Mouse (Mus musculus) splenic B cell, adult 2 months (primary cell): ENCODE measurements around the gene Timeless.
"Not testable (repeated sequence)": the region's sequence is repeated elsewhere in the genome, so short reads cannot be mapped to it uniquely, and the experiment has no call there.

Source experiments
- DNase-seq: peaks from one replicate; pipeline ENCODE4 v3.0.0-alpha.2; 2011; ENCODE audit warnings: low read depth, low spot score
- H3K27me3 ChIP-seq: 2 replicates; pipeline ENCODE4 v1.6.1; 2012; ENCODE audit warnings: mild to moderate bottlenecking, low read length, moderate library complexity, mixed read lengths; ENCODE audit not compliant: control insufficient read depth, poor library complexity, insufficient read depth, severe bottlenecking
- H3K36me3 ChIP-seq: 2 replicates; pipeline ENCODE4 v1.6.1; 2012; ENCODE audit warnings: mild to moderate bottlenecking, low read length, moderate library complexity, mixed read lengths; ENCODE audit not compliant: control insufficient read depth, poor library complexity, insufficient read depth, severe bottlenecking

Timeless gene

GRCm38 (mm10) chr10:128258953-128259352, 27.1 kb downstream of the Timeless start:
- no peaks in the 10 kb centered on the region for H3K36me3 ChIP-seq
- H3K27me3 ChIP-seq, result no peaks in the 10 kb centered on the region
- DNase-seq, result peak; percentile 74

- H3K27me3 ChIP-seq, result no peaks in the 10 kb centered on the region
- no peak for DNase-seq
- H3K36me3 ChIP-seq, result no peaks in the 10 kb centered on the region
Measured at GRCm38 (mm10) chr10:128259946-128260345, 28.1 kb downstream of the Timeless start.

- not testable (repeated sequence) for H3K27me3 ChIP-seq, DNase-seq, H3K36me3 ChIP-seq
Measured at GRCm38 (mm10) chr10:128260376-128260775, 28.5 kb downstream of the Timeless start.

- no peaks in the 10 kb centered on the region for H3K36me3 ChIP-seq
- no peak for DNase-seq
- H3K27me3 ChIP-seq, result no peaks in the 10 kb centered on the region
Measured at GRCm38 (mm10) chr10:128262300-128262699, 30.4 kb downstream of the Timeless start.

GRCm38 (mm10) chr10:128263393-128264310, 31.8 kb downstream of the Timeless start:
- peak; percentile 71 for DNase-seq
- Histone ChIP-seq H3K36me3 (no peaks in the 10 kb centered on the region), H3K27me3 (no peaks in the 10 kb centered on the region)

GRCm38 (mm10) chr10:128268371-128268770, 36.5 kb downstream of the Timeless start, which contains the start of gene Apof:
Gene Apof (plus strand): TSS chr10:128268671.
- H3K36me3 ChIP-seq, result no peaks in the 10 kb centered on the region
- no peaks in the 10 kb centered on the region for H3K27me3 ChIP-seq
- DNase-seq, result no peak

GRCm38 (mm10) chr10:128269206-128269910, 37.5 kb downstream of the Timeless start:
- Histone ChIP-seq H3K27me3 (no peaks in the 10 kb centered on the region), H3K36me3 (no peaks in the 10 kb centered on the region; the same call in 1 of the 2 replicates)
- no peak for DNase-seq

GRCm38 (mm10) chr10:128270287-128270841, 38.5 kb downstream of the Timeless start, which contains the start of gene Stat2:
Gene Stat2 (plus strand): TSS chr10:128270559.
- peak; percentile 96 for DNase-seq
- Histone ChIP-seq H3K36me3 (no peaks in the 10 kb centered on the region; the same call in 1 of the 2 replicates), H3K27me3 (no peaks in the 10 kb centered on the region)

- H3K27me3 ChIP-seq, result no peaks in the 10 kb centered on the region
- no peaks in the 10 kb centered on the region; the same call in 1 of the 2 replicates for H3K36me3 ChIP-seq
- DNase-seq, result peak; percentile 41
Measured at GRCm38 (mm10) chr10:128270866-128271265, 39.0 kb downstream of the Timeless start.

GRCm38 (mm10) chr10:128271883-128272282, 40.0 kb downstream of the Timeless start:
- DNase-seq, result no peak
- H3K27me3 ChIP-seq, result no peaks in the 10 kb centered on the region

GRCm38 (mm10) chr10:128272819-128273439, 41.1 kb downstream of the Timeless start:
- DNase-seq, H3K27me3 ChIP-seq: not testable (repeated sequence)
- H3K36me3 ChIP-seq, result peaks cover 11% of the 10 kb centered on the region

More at GRCm38 (mm10) chr10:128271883-128272282, 40.0 kb downstream of the Timeless start:
- H3K36me3 ChIP-seq, result peaks cover 4% of the 10 kb centered on the region

GRCm38 (mm10) chr10:128275374-128275773, 43.5 kb downstream of the Timeless start:
- not testable (repeated sequence) for DNase-seq, H3K27me3 ChIP-seq
- H3K36me3 ChIP-seq, result peaks cover 20% of the 10 kb centered on the region

GRCm38 (mm10) chr10:128278158-128278557, 46.3 kb downstream of the Timeless start:
- DNase-seq, result no peak
- Histone ChIP-seq H3K27me3 (no peaks in the 10 kb centered on the region), H3K36me3 (peaks cover 27% of the 10 kb centered on the region)

GRCm38 (mm10) chr10:128280943-128281342, 49.1 kb downstream of the Timeless start:
- DNase-seq, result no peak
- Histone ChIP-seq H3K27me3 (no peaks in the 10 kb centered on the region), H3K36me3 (peaks cover 32% of the 10 kb centered on the region)
